Mouse (Mus musculus): ENCODE results near the gene Rab35. TPM values are rescaled to one million over a fixed set of nuclear protein-coding genes. Genes with fewer than 3 reads are reported as not detected.
A peak's percentile ranks its signal among the peaks of the same experiment; 100 is the strongest.

Gene Rab35
- total and polyA plus RNA-seq, 2 experiments from 2014 or later, result 24.5 to 97.4 TPM

DNA sequence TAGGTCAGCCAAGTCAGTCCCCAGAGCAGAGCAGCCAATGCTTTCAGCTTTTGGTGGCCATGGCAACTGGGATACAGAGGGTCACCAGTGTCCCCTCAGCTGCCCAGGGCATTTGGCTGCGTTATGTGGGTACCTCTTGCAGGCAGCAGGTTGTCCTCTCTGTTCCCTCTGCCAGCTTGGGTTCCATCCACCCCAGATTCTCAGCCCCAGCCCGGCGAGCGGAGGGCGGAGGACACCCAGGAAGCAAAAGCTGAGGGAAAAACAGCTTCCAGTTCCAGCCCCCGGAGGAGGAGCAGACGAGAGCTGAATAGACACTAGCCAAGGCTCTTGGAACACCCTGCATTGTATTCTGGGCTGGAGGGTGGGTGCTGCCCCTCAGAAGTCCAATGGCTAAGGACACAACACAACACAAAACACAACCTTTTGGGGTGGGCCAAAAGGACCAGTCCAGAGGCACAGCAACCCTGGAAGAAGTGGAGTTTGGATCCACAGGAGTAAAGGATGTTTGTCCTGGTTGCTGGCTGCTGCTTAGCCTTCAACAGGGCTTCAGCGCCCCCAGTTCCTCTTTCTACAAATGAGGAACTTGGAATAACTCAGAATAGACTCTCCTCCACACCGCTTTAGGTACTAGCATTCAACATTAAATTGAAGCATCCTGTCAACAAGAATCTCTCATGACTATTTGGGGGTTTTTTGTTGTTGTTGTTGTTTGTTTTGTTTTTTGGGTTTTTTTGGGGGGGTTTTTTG, 7.8 kb upstream of the Rab35 start:
- Histone ChIP-seq H3K4me1 (ENCODE audit: insufficient read depth, low read length) (no peaks in the 10 kb centered on the region), H3K9ac (replicated peaks; ENCODE audit: low read length, poor library complexity, severe bottlenecking) (no peak overlapping the region), H3K27ac (ENCODE audit: low read depth, low read length) (no peak overlapping the region), H3K4me2 (ENCODE audit: low read depth, low read length, poor library complexity, severe bottlenecking) (no peak overlapping the region), H3K4me3 (ENCODE audit: low read depth, low read length) (no peak overlapping the region), H3K27me3 (ENCODE audit: insufficient read depth, low read length) (no peaks in the 10 kb centered on the region), H3K9me3 (ENCODE audit: low read length) (no peaks in the 10 kb centered on the region), H3K36me3 (ENCODE audit: insufficient read depth, low read length) (peaks cover 25% of the 10 kb centered on the region; the same call in 1 of the 2 replicates)
- 75% methylated on average over 9 of the region's 9 CpGs for WGBS
- DNase-seq (ENCODE audit: low spot score) (no peak), ATAC-seq (ENCODE audit: low FRiP score) (no peak)
- no peak for TF ChIP-seq CTCF (IDR thresholded peaks at IDR 0.05)

GRCm38 (mm10) chr5:115626237-115626886, 5.3 kb upstream of the Rab35 start:
- H3K4me1 ChIP-seq (ENCODE audit: insufficient read depth, low read length), result no peaks in the 10 kb centered on the region
- 88% methylated on average over 10 of the region's 10 CpGs for WGBS
- H3K9ac ChIP-seq (replicated peaks; ENCODE audit: low read length, poor library complexity, severe bottlenecking), result no peak overlapping the region
- ATAC-seq (ENCODE audit: low FRiP score) (no peak), DNase-seq (ENCODE audit: low spot score) (no peak)
- no peaks in the 10 kb centered on the region for H3K27me3 ChIP-seq (ENCODE audit: insufficient read depth, low read length)
- no peak for TF ChIP-seq CTCF (IDR thresholded peaks at IDR 0.05)
- no peak overlapping the region for H3K27ac ChIP-seq (ENCODE audit: low read depth, low read length)
- 0 out of 2 replicates have a peak, but pooled peaks cover 5% of the 10 kb centered on the region for H3K36me3 ChIP-seq (ENCODE audit: insufficient read depth, low read length)
- no peak overlapping the region for H3K4me2 ChIP-seq (ENCODE audit: low read depth, low read length, poor library complexity, severe bottlenecking)
- no peaks in the 10 kb centered on the region for H3K9me3 ChIP-seq (ENCODE audit: low read length)
- no peak overlapping the region for H3K4me3 ChIP-seq (ENCODE audit: low read depth, low read length)

DNA sequence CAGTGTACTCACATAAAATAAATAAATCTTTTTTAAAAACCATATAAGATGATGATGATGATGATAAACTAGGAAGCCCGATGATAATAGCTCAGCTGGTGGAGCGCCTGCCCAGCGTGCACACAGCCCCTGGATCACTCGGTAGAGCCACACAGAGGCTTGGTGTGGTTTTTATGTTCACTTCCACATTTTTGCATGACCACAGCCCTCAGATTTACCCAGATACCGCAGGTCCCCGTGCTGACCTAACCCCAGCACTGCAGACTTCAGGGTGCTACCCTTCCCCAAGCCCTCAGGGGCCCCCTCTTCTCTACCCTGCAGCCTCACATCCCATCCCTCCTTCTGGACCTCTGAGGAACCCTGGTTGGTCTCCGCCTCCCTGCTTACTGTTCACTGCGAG, 3.6 kb upstream of the Rab35 start:
- H3K9ac ChIP-seq (replicated peaks; ENCODE audit: low read length, poor library complexity, severe bottlenecking), result no peak overlapping the region
- TF ChIP-seq CTCF (IDR thresholded peaks at IDR 0.05), result no peak
- H3K27me3 ChIP-seq (ENCODE audit: insufficient read depth, low read length), result no peaks in the 10 kb centered on the region
- peaks cover 3% of the 10 kb centered on the region; the same call in 1 of the 2 replicates for H3K4me1 ChIP-seq (ENCODE audit: insufficient read depth, low read length)
- no peak overlapping the region for H3K27ac ChIP-seq (ENCODE audit: low read depth, low read length)
- ATAC-seq (ENCODE audit: low FRiP score), result no peak
- no peak overlapping the region for H3K4me2 ChIP-seq (ENCODE audit: low read depth, low read length, poor library complexity, severe bottlenecking)
- WGBS, result 80% methylated on average over 8 of the region's 8 CpGs
- no peak overlapping the region for H3K4me3 ChIP-seq (ENCODE audit: low read depth, low read length)
- DNase-seq (ENCODE audit: low spot score), result no peak
- H3K9me3 ChIP-seq (ENCODE audit: low read length), result no peaks in the 10 kb centered on the region
- H3K36me3 ChIP-seq (ENCODE audit: insufficient read depth, low read length), result no peaks in the 10 kb centered on the region

DNA sequence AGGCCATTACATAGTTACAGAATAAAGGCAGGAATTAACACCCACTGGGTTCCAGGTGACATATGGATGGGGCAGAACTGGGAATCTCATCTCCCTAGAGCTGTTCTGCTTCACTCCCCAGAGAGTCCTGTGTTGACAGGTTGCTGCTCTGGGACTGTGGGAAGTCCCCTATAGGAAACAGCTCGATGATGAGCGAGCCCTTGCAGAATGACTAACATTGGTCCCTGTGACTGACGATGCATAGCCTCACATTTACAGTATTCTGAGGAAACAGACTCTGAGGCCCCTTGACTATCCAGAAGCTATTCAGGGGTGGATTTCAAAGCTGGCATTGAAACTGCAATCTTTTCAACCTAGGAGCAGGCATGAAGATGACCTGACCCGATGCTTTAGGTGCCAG, 2.0 kb upstream of the Rab35 start:
- H3K36me3 ChIP-seq (ENCODE audit: insufficient read depth, low read length), result no peaks in the 10 kb centered on the region
- H3K4me3 ChIP-seq (ENCODE audit: low read depth, low read length), result no peak overlapping the region
- TF ChIP-seq CTCF (IDR thresholded peaks at IDR 0.05), result no peak
- H3K27ac ChIP-seq (ENCODE audit: low read depth, low read length), result no peak overlapping the region
- ATAC-seq (ENCODE audit: low FRiP score), result no peak
- no peaks in the 10 kb centered on the region for H3K27me3 ChIP-seq (ENCODE audit: insufficient read depth, low read length)
- no peaks in the 10 kb centered on the region for H3K9me3 ChIP-seq (ENCODE audit: low read length)
- 86% methylated on average over 4 of the region's 4 CpGs for WGBS
- H3K4me2 ChIP-seq (ENCODE audit: low read depth, low read length, poor library complexity, severe bottlenecking), result no peak overlapping the region
- DNase-seq (ENCODE audit: low spot score), result no peak
- H3K9ac ChIP-seq (replicated peaks; ENCODE audit: low read length, poor library complexity, severe bottlenecking), result no peak overlapping the region
- peaks cover 6% of the 10 kb centered on the region; the same call in 1 of the 2 replicates for H3K4me1 ChIP-seq (ENCODE audit: insufficient read depth, low read length)

DNA sequence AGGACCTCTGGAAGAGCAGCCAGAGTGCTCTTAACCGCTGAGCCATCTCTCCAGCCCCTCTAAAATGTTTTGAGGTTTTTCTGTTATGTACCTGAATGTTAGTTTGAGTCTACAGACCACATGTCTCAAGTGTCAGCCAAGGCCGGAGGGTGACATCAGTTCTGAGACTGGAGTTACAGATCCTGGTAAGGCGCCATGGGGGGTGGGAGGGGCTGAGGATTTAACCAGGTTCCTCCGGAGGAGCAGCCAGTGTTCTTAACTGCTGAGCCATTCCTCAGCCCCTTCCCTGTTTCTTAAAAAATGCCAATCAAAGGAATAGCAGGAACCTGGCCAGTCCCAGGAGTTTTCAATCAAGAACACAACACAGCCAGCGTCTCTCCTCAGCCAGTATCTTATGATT, 1.4 kb upstream of the Rab35 start:
- Histone ChIP-seq H3K4me3 (ENCODE audit: low read depth, low read length) (no peak overlapping the region), H3K36me3 (ENCODE audit: insufficient read depth, low read length) (no peaks in the 10 kb centered on the region), H3K27me3 (ENCODE audit: insufficient read depth, low read length) (no peaks in the 10 kb centered on the region), H3K9me3 (ENCODE audit: low read length) (no peaks in the 10 kb centered on the region), H3K4me2 (ENCODE audit: low read depth, low read length, poor library complexity, severe bottlenecking) (no peak overlapping the region), H3K4me1 (ENCODE audit: insufficient read depth, low read length) (peaks cover 8% of the 10 kb centered on the region; the same call in 1 of the 2 replicates), H3K27ac (ENCODE audit: low read depth, low read length) (no peak overlapping the region), H3K9ac (replicated peaks; ENCODE audit: low read length, poor library complexity, severe bottlenecking) (no peak overlapping the region)
- no peak for TF ChIP-seq CTCF (IDR thresholded peaks at IDR 0.05)
- WGBS, result 29% methylated on average over 5 of the region's 5 CpGs
- ATAC-seq (ENCODE audit: low FRiP score), result no peak
- DNase-seq (ENCODE audit: low spot score), result no peak

DNA sequence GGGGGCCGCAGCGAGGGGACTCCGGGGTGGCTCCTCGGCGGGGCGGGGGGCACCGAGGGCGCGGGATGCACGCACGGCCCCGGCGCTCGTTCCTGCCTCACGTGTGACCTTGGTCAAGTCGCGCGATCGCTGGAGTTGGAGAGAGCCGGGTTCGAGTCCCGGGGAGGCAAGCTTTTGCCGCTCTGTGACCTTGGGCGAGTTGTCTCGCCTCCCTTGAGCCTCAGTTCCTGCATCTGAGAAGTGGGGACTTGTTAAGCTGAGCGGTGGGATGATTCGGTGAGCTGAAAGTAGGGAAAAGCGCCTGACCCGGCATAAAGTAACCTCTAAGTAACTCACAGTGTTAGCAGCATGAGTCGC, 628 bp downstream of the Rab35 start:
- Histone ChIP-seq H3K4me1 (ENCODE audit: insufficient read depth, low read length) (peaks cover 8% of the 10 kb centered on the region; the same call in 1 of the 2 replicates), H3K4me2 (ENCODE audit: low read depth, low read length, poor library complexity, severe bottlenecking) (peak overlapping the region; percentile 77), H3K27ac (ENCODE audit: low read depth, low read length) (peak overlapping the region; percentile 88), H3K9me3 (ENCODE audit: low read length) (no peaks in the 10 kb centered on the region), H3K9ac (replicated peaks; ENCODE audit: low read length, poor library complexity, severe bottlenecking) (peak overlapping the region; percentile 88), H3K27me3 (ENCODE audit: insufficient read depth, low read length) (no peaks in the 10 kb centered on the region), H3K36me3 (ENCODE audit: insufficient read depth, low read length) (no peaks in the 10 kb centered on the region), H3K4me3 (ENCODE audit: low read depth, low read length) (peak overlapping the region; percentile 79)
- DNase-seq (ENCODE audit: low spot score) (peak; percentile 36), ATAC-seq (ENCODE audit: low FRiP score) (peak; percentile 27)
- no peak for TF ChIP-seq CTCF (IDR thresholded peaks at IDR 0.05)
- WGBS, result 2% methylated on average over 28 of the region's 30 CpGs
